14 mouse cellular contexts compared by ENCODE assay signal in the genomic region with DNA sequence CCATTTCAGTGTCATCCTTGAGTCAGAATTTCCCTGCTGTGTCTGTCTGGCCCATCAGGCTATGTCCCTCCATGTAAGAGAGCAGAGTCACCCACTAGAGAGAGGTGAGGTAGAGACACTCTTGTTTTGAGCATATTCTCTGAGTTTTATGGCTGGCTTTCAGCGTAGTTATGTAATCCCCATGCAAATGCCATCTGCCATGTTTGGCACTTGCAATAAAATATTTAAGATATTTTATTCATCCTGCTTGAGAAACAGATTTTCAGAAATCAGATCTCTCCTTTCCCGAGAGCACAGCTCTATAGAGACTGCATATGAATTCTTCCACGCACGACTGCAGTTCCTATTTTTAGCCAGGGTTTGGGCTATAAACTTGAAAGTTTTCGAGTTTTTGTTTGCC.
DNase-seq lines count a peak whose midpoint lies in the region; ATAC-seq lines count a peak whose summit lies in the region.
"Had no signal": no experiment of that assay in that cellular context is flagged by ENCODE, and none has a peak within 500 bp of the region (broad histone marks: within the 10 kb centered on the region; RNA-seq: fewer than 3 reads in every experiment).

No protein-coding gene starts in this region.

- H3K4me1 ChIP-seq in kidney, embryonic 15.5 days, result no peaks in the 10 kb centered on the region
- H3K4me1 ChIP-seq: heart, embryonic 13.5 days; hindbrain, embryonic 13.5 days; midbrain, embryonic 12.5 days had no signal

- no peak for ATAC-seq in kidney, embryonic 15.5 days (replicated peaks; ENCODE audit: low FRiP score)
- no peak for ATAC-seq in CD4-positive, CD25-positive, alpha-beta regulatory T cell, adult 4 months

- no peak overlapping the region for H3K4me3 ChIP-seq in kidney, embryonic 15.5 days (replicated peaks)
- H3K4me3 ChIP-seq: erythroblast, embryonic 14.5 days; heart, embryonic 13.5 days; hindbrain, embryonic 13.5 days; midbrain, embryonic 12.5 days had no signal

- no peak overlapping the region for H3K27ac ChIP-seq in kidney, embryonic 15.5 days
- H3K27ac ChIP-seq: heart, embryonic 13.5 days; hindbrain, embryonic 13.5 days; midbrain, embryonic 12.5 days had no signal

- H3K9ac ChIP-seq in kidney, embryonic 15.5 days, result no peak overlapping the region
- H3K9ac ChIP-seq: heart, embryonic 13.5 days; hindbrain, embryonic 13.5 days; midbrain, embryonic 12.5 days had no signal

- no peaks in the 10 kb centered on the region for H3K27me3 ChIP-seq in kidney, embryonic 15.5 days
- H3K27me3 ChIP-seq: heart, embryonic 13.5 days; hindbrain, embryonic 13.5 days; midbrain, embryonic 12.5 days had no signal

- intact Hi-C loops in heart, postnatal 36 days (cut with DNase I), result no loop called here

- H3K9me3 ChIP-seq in kidney, embryonic 15.5 days (replicated peaks), result no peaks in the 10 kb centered on the region
- H3K9me3 ChIP-seq: heart, embryonic 13.5 days; hindbrain, embryonic 13.5 days; midbrain, embryonic 12.5 days had no signal

- no peaks in the 10 kb centered on the region for H3K36me3 ChIP-seq in kidney, embryonic 15.5 days
- H3K36me3 ChIP-seq: heart, embryonic 13.5 days; hindbrain, embryonic 13.5 days; midbrain, embryonic 12.5 days had no signal

- H3K4me2 ChIP-seq in kidney, embryonic 15.5 days, result no peak overlapping the region
- H3K4me2 ChIP-seq: heart, embryonic 13.5 days; hindbrain, embryonic 13.5 days; midbrain, embryonic 12.5 days had no signal

- peak; percentile 39 to 59 for DNase-seq in right cerebral cortex, adult 2 months (ENCODE audit: low spot score in 2 of 2)
- DNase-seq in right cerebral cortex, postnatal 4 days, result no peak
- DNase-seq in frontal cortex, adult 2 months (ENCODE audit: extremely low spot score in 1 of 2, low spot score in 1 of 2), result peak; percentile 56 to 81
- DNase-seq in left cerebral cortex, adult 18-20 months (ENCODE audit: low spot score in 2 of 2), result peak; percentile 57 to 65
- DNase-seq in heart, postnatal 36 days, result no peak
- DNase-seq: adrenal gland, adult 8-10 months; gastrocnemius, postnatal 14 days; lung, postnatal 10 days had no signal

- 76% methylated on average over 5 of the region's 5 CpGs for WGBS in kidney, embryonic 15.5 days

Comparison
In these comparisons a context has a peak if more than half of its experiments do, and no peak if none do; other contexts are left out.
1. DNase-seq: peak in right cerebral cortex, adult 2 months (2 of 2), frontal cortex, adult 2 months (2 of 2) and left cerebral cortex, adult 18-20 months (2 of 2); none in right cerebral cortex, postnatal 4 days (single experiment) and heart, postnatal 36 days (0 of 2).